Mouse (Mus musculus): ENCODE measurements around the gene Carmil2.

Carmil2 gene

GRCm38 (mm10) chr8:105685796-105686308 lies at the start of gene Carmil2:
Gene Carmil2, plus strand, starts transcription at chr8:105686274.
- peak; percentile 91 for DNase-seq (ENCODE audit: low read depth, low spot score)

- peak; percentile 73 for DNase-seq (ENCODE audit: low read depth, low spot score)
Observed at GRCm38 (mm10) chr8:105636963-105637510, 49.0 kb upstream of the Carmil2 start, which contains the start of gene Agrp. Gene Agrp, minus strand, starts transcription at chr8:105637393.

- peak; percentile 50 for DNase-seq (ENCODE audit: low read depth, low spot score)
Observed at GRCm38 (mm10) chr8:105637601-105638041, 48.5 kb upstream of the Carmil2 start.

- DNase-seq (ENCODE audit: low read depth, low spot score): peak; percentile 36
Observed at GRCm38 (mm10) chr8:105638510-105638909, 47.6 kb upstream of the Carmil2 start.

- no peak for DNase-seq (ENCODE audit: low read depth, low spot score)
Observed at GRCm38 (mm10) chr8:105639835-105640234, 46.2 kb upstream of the Carmil2 start.

GRCm38 (mm10) chr8:105640511-105640910 lies 45.6 kb upstream of the Carmil2 start:
- DNase-seq (ENCODE audit: low read depth, low spot score): no peak

GRCm38 (mm10) chr8:105645205-105645604 lies 40.9 kb upstream of the Carmil2 start:
- DNase-seq (ENCODE audit: low read depth, low spot score): no peak

GRCm38 (mm10) chr8:105648929-105649328 lies 37.1 kb upstream of the Carmil2 start:
- DNase-seq (ENCODE audit: low read depth, low spot score): no peak

GRCm38 (mm10) chr8:105657641-105658040 lies 28.4 kb upstream of the Carmil2 start:
- no peak for DNase-seq (ENCODE audit: low read depth, low spot score)

- peak; percentile 73 for DNase-seq (ENCODE audit: low read depth, low spot score)
Observed at GRCm38 (mm10) chr8:105661167-105661566, 24.9 kb upstream of the Carmil2 start.

- DNase-seq (ENCODE audit: low read depth, low spot score): no peak
Observed at GRCm38 (mm10) chr8:105677891-105678290, 8.2 kb upstream of the Carmil2 start.

GRCm38 (mm10) chr8:105685325-105685724 lies 749 bp upstream of the Carmil2 start:
- no peak for DNase-seq (ENCODE audit: low read depth, low spot score)

GRCm38 (mm10) chr8:105686551-105686950 lies 477 bp downstream of the Carmil2 start:
- no peak for DNase-seq (ENCODE audit: low read depth, low spot score)

- no peak for DNase-seq (ENCODE audit: low read depth, low spot score)
Observed at GRCm38 (mm10) chr8:105687512-105687911, 1.4 kb downstream of the Carmil2 start.

- no peak for DNase-seq (ENCODE audit: low read depth, low spot score)
Observed at GRCm38 (mm10) chr8:105688242-105688752, 2.2 kb downstream of the Carmil2 start.

GRCm38 (mm10) chr8:105689256-105689982 lies 3.3 kb downstream of the Carmil2 start:
- DNase-seq (ENCODE audit: low read depth, low spot score): no peak

- no peak for DNase-seq (ENCODE audit: low read depth, low spot score)
Observed at GRCm38 (mm10) chr8:105689983-105690360, 3.9 kb downstream of the Carmil2 start.

- no peak for DNase-seq (ENCODE audit: low read depth, low spot score)
Observed at GRCm38 (mm10) chr8:105690978-105691377, 4.9 kb downstream of the Carmil2 start.

GRCm38 (mm10) chr8:105692449-105693182 lies 6.5 kb downstream of the Carmil2 start:
- DNase-seq (ENCODE audit: low read depth, low spot score): no peak

- DNase-seq (ENCODE audit: low read depth, low spot score): no peak
Observed at GRCm38 (mm10) chr8:105693648-105694047, 7.6 kb downstream of the Carmil2 start.

GRCm38 (mm10) chr8:105694051-105694799 lies 8.2 kb downstream of the Carmil2 start:
- no peak for DNase-seq (ENCODE audit: low read depth, low spot score)
